Mouse (Mus musculus): ENCODE data around the gene Smlr1. TPM values are rescaled to one million over a fixed set of nuclear protein-coding genes. Genes with fewer than 3 reads are reported as not detected.

Smlr1 gene
- polyA plus RNA-seq, 1 experiment, result not detected

GRCm38 (mm10) chr10:25534467-25534866 lies 1.6 kb downstream of the Smlr1 start:
- TF ChIP-seq CTCF (IDR thresholded peaks at IDR 0.05; ENCODE audit: insufficient read depth, low read length) (no peak), POLR2A (IDR thresholded peaks at IDR 0.05; ENCODE audit: borderline replicate concordance, extremely low read depth, low read depth, low read length) (no peak)
- H3K4me3 ChIP-seq (replicated peaks; ENCODE audit: extremely low read depth, low read depth, low read length), result no peak overlapping the region
- H3K4me1 ChIP-seq (ENCODE audit: control insufficient read depth, insufficient read depth, low read length), result no peaks in the 10 kb centered on the region
- DNase-seq, result no peak
- 84% methylated on average over 5 of the region's 5 CpGs for WGBS

GRCm38 (mm10) chr10:25533513-25534246 lies 2.4 kb downstream of the Smlr1 start:
- H3K4me3 ChIP-seq (replicated peaks; ENCODE audit: extremely low read depth, low read depth, low read length), result no peak overlapping the region
- WGBS, result 52% methylated on average over 9 of the region's 9 CpGs
- no peak for DNase-seq
- TF ChIP-seq CTCF (IDR thresholded peaks at IDR 0.05; ENCODE audit: insufficient read depth, low read length) (no peak), POLR2A (IDR thresholded peaks at IDR 0.05; ENCODE audit: borderline replicate concordance, extremely low read depth, low read depth, low read length) (no peak)
- H3K4me1 ChIP-seq (ENCODE audit: control insufficient read depth, insufficient read depth, low read length), result no peaks in the 10 kb centered on the region

GRCm38 (mm10) chr10:25533105-25533504 lies 3.0 kb downstream of the Smlr1 start:
- no peak for DNase-seq
- Histone ChIP-seq H3K4me3 (replicated peaks; ENCODE audit: extremely low read depth, low read depth, low read length) (no peak overlapping the region), H3K4me1 (ENCODE audit: control insufficient read depth, insufficient read depth, low read length) (no peaks in the 10 kb centered on the region)
- TF ChIP-seq POLR2A (IDR thresholded peaks at IDR 0.05; ENCODE audit: borderline replicate concordance, extremely low read depth, low read depth, low read length) (no peak), CTCF (IDR thresholded peaks at IDR 0.05; ENCODE audit: insufficient read depth, low read length) (no peak)
- WGBS, result 36% methylated on average over 2 of the region's 2 CpGs

- 62% methylated on average over 13 of the region's 13 CpGs for WGBS
- H3K4me3 ChIP-seq (replicated peaks; ENCODE audit: extremely low read depth, low read depth, low read length), result no peak overlapping the region
- no peaks in the 10 kb centered on the region for H3K4me1 ChIP-seq (ENCODE audit: control insufficient read depth, insufficient read depth, low read length)
- TF ChIP-seq POLR2A (IDR thresholded peaks at IDR 0.05; ENCODE audit: borderline replicate concordance, extremely low read depth, low read depth, low read length), result no peak
- TF ChIP-seq CTCF (IDR thresholded peaks at IDR 0.05; ENCODE audit: insufficient read depth, low read length), result no peak
- DNase-seq, result no peak
Observed at GRCm38 (mm10) chr10:25531335-25531734, 4.7 kb downstream of the Smlr1 start.

- no peaks in the 10 kb centered on the region for H3K4me1 ChIP-seq (ENCODE audit: control insufficient read depth, insufficient read depth, low read length)
- H3K4me3 ChIP-seq (replicated peaks; ENCODE audit: extremely low read depth, low read depth, low read length), result no peak overlapping the region
- WGBS, result 48% methylated on average over 3 of the region's 3 CpGs
- no peak for DNase-seq
- TF ChIP-seq CTCF (IDR thresholded peaks at IDR 0.05; ENCODE audit: insufficient read depth, low read length) (no peak), POLR2A (IDR thresholded peaks at IDR 0.05; ENCODE audit: borderline replicate concordance, extremely low read depth, low read depth, low read length) (no peak)
Observed at GRCm38 (mm10) chr10:25527126-25527525, 8.9 kb downstream of the Smlr1 start.

GRCm38 (mm10) chr10:25526622-25527021 lies 9.4 kb downstream of the Smlr1 start:
- WGBS, result 83% methylated on average over 4 of the region's 4 CpGs
- DNase-seq, result no peak
- TF ChIP-seq CTCF (IDR thresholded peaks at IDR 0.05; ENCODE audit: insufficient read depth, low read length) (no peak), POLR2A (IDR thresholded peaks at IDR 0.05; ENCODE audit: borderline replicate concordance, extremely low read depth, low read depth, low read length) (no peak)

GRCm38 (mm10) chr10:25526156-25526555 lies 9.9 kb downstream of the Smlr1 start:
- DNase-seq, result no peak
- TF ChIP-seq POLR2A (IDR thresholded peaks at IDR 0.05; ENCODE audit: borderline replicate concordance, extremely low read depth, low read depth, low read length) (no peak), CTCF (IDR thresholded peaks at IDR 0.05; ENCODE audit: insufficient read depth, low read length) (no peak)
- Histone ChIP-seq H3K4me1 (ENCODE audit: control insufficient read depth, insufficient read depth, low read length) (no peaks in the 10 kb centered on the region), H3K4me3 (replicated peaks; ENCODE audit: extremely low read depth, low read depth, low read length) (no peak overlapping the region)
- 60% methylated on average over 4 of the region's 4 CpGs for WGBS

More at GRCm38 (mm10) chr10:25526622-25527021, 9.4 kb downstream of the Smlr1 start:
- H3K4me1 ChIP-seq (ENCODE audit: control insufficient read depth, insufficient read depth, low read length), result no peaks in the 10 kb centered on the region
- no peak overlapping the region for H3K4me3 ChIP-seq (replicated peaks; ENCODE audit: extremely low read depth, low read depth, low read length)

GRCm38 (mm10) chr10:25523727-25524126 lies 12.3 kb downstream of the Smlr1 start:
- WGBS, result 96% methylated on average over 8 of the region's 8 CpGs
- no peak for DNase-seq
- TF ChIP-seq POLR2A (IDR thresholded peaks at IDR 0.05; ENCODE audit: borderline replicate concordance, extremely low read depth, low read depth, low read length) (no peak), CTCF (IDR thresholded peaks at IDR 0.05; ENCODE audit: insufficient read depth, low read length) (no peak)
- Histone ChIP-seq H3K4me1 (ENCODE audit: control insufficient read depth, insufficient read depth, low read length) (no peaks in the 10 kb centered on the region), H3K4me3 (replicated peaks; ENCODE audit: extremely low read depth, low read depth, low read length) (no peak overlapping the region)

GRCm38 (mm10) chr10:25520428-25520827 lies 15.6 kb downstream of the Smlr1 start:
- 59% methylated on average over 5 of the region's 5 CpGs for WGBS
- Histone ChIP-seq H3K4me1 (ENCODE audit: control insufficient read depth, insufficient read depth, low read length) (no peaks in the 10 kb centered on the region), H3K4me3 (replicated peaks; ENCODE audit: extremely low read depth, low read depth, low read length) (no peak overlapping the region)
- no peak for DNase-seq
- no peak for TF ChIP-seq CTCF (IDR thresholded peaks at IDR 0.05; ENCODE audit: insufficient read depth, low read length)
- no peak for TF ChIP-seq POLR2A (IDR thresholded peaks at IDR 0.05; ENCODE audit: borderline replicate concordance, extremely low read depth, low read depth, low read length)

GRCm38 (mm10) chr10:25519954-25520353 lies 16.1 kb downstream of the Smlr1 start:
- 61% methylated on average over 3 of the region's 3 CpGs for WGBS

More at GRCm38 (mm10) chr10:25519954-25520353, 16.1 kb downstream of the Smlr1 start:
- H3K4me1 ChIP-seq (ENCODE audit: control insufficient read depth, insufficient read depth, low read length), result no peaks in the 10 kb centered on the region
- DNase-seq, result no peak
- H3K4me3 ChIP-seq (replicated peaks; ENCODE audit: extremely low read depth, low read depth, low read length), result no peak overlapping the region
- no peak for TF ChIP-seq CTCF (IDR thresholded peaks at IDR 0.05; ENCODE audit: insufficient read depth, low read length)
- no peak for TF ChIP-seq POLR2A (IDR thresholded peaks at IDR 0.05; ENCODE audit: borderline replicate concordance, extremely low read depth, low read depth, low read length)

Data from lung, adult 2 months (tissue).